Mouse (Mus musculus) hindbrain, embryonic 11.5 days (tissue): ENCODE measurements around the gene Tspan32. TPM values are rescaled to one million over a fixed set of nuclear protein-coding genes. Genes with fewer than 3 reads are reported as not detected.

Experiments used
- ATAC-seq: fragments of 200-750 bp; cut with Nextera tagmentation; 2 replicates; pipeline ENCODE4 v1.8.0; 2017; ENCODE audit warnings: mild to moderate bottlenecking, moderate TSS enrichment, moderate library complexity; ENCODE audit not compliant: low FRiP score
- DNase-seq: peaks from one replicate; pipeline ENCODE4 v3.0.0-alpha.2; 2015; ENCODE audit warnings: low spot score
- H3K27ac ChIP-seq: fragments of 300-500 bp; sonication (generic); 2 replicates; pipeline ENCODE4 v1.5.1; 2014; ENCODE audit warnings: mild to moderate bottlenecking, low read depth, low read length
- H3K27me3 ChIP-seq: fragments of 300-500 bp; sonication (generic); 2 replicates; pipeline ENCODE4 v1.6.1; 2014; ENCODE audit warnings: mild to moderate bottlenecking, low read length, moderate library complexity, mixed read lengths; ENCODE audit not compliant: control insufficient read depth, insufficient read depth
- H3K36me3 ChIP-seq: fragments of 300-500 bp; sonication (generic); 2 replicates; pipeline ENCODE4 v1.6.1; 2014; ENCODE audit warnings: mild to moderate bottlenecking, low read length, moderate library complexity, mixed read lengths; ENCODE audit not compliant: control insufficient read depth, insufficient read depth
- H3K4me1 ChIP-seq: fragments of 300-500 bp; sonication (generic); replicated peaks from 2 replicates; pipeline ENCODE4 v1.6.1; 2014; ENCODE audit warnings: low read length, mixed read lengths; ENCODE audit not compliant: control insufficient read depth, insufficient read depth
- H3K4me2 ChIP-seq: fragments of 300-500 bp; sonication (generic); replicated peaks from 2 replicates; pipeline ENCODE4 v1.6.1; 2014; ENCODE audit warnings: mild to moderate bottlenecking, low read depth, low read length
- H3K4me3 ChIP-seq: fragments of 300-500 bp; sonication (generic); 2 replicates; pipeline ENCODE4 v1.5.1; 2014; ENCODE audit warnings: low read depth, low read length
- H3K9ac ChIP-seq: fragments of 300-500 bp; sonication (generic); 2 replicates; pipeline ENCODE4 v1.6.1; 2014; ENCODE audit warnings: low read depth, low read length
- H3K9me3 ChIP-seq: fragments of 300-500 bp; sonication (generic); 2 replicates; pipeline ENCODE4 v1.6.1; 2016; ENCODE audit warnings: low read length; ENCODE audit not compliant: control insufficient read depth
- WGBS: fragments of 180-500 bp; shearing (Covaris S2); extraction: QIAGEN DNeasy Blood & Tissue Kit; methylation state at CpG from one replicate; pipeline ENCODE4 v1.1.7; 2014; 5-methylcytosine and 5-hydroxymethylcytosine counted together
- polyA plus RNA-seq: library from polyadenylated mRNA; unstranded; fragments of >200 nt; fragmentation: Nextera tagmentation; extraction: Ambion mirVana; gene quantifications from 2 replicates; pipeline ENCODE4 v1.2.1, GENCODE M21; 2014

Gene Tspan32
- polyA plus RNA-seq, 1 experiment from 2014 or later = 8.3 TPM

DNA sequence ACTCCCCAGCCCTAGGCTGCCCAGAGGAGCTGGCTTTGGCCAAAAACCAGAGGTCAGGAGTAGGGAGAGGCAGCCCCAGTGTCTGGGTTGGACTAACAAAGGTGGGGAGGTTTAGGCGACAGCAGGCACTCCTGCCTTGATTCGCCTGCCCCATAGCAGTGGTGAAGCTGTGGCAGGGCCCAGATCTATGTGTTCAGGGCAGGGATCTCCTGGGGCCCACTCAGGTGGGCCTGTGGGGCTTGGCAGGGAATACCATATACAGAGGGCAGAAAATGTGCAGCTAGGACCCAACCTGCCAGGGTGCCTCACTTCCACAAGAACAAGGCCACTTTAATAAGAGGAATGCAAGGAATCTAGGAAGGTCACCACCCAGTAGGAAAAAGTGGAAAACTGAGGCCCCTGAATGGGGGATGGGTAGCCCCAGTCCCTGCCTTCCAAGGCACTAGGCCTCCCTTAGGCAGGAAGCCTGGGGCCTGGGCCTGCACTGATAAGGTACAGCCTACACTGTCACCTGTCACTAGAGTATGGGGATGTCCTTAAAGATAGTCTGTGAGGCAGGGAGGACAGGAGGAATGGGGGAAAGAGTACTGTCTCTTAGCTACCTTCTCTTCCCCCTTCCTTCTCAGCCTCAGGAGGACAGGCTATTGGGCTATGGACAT, 1.4 kb downstream of the Tspan32 start:
- Histone ChIP-seq H3K9me3 (no peaks in the 10 kb centered on the region), H3K27ac (no peak overlapping the region), H3K9ac (no peak overlapping the region), H3K27me3 (no peaks in the 10 kb centered on the region), H3K4me2 (no peak overlapping the region), H3K4me1 (no peaks in the 10 kb centered on the region; the same call in 1 of the 2 replicates), H3K36me3 (no peaks in the 10 kb centered on the region), H3K4me3 (no peak overlapping the region)
- WGBS = 78% methylated on average over 2 of the region's 2 CpGs
- no peak for ATAC-seq
- DNase-seq = no peak

DNA sequence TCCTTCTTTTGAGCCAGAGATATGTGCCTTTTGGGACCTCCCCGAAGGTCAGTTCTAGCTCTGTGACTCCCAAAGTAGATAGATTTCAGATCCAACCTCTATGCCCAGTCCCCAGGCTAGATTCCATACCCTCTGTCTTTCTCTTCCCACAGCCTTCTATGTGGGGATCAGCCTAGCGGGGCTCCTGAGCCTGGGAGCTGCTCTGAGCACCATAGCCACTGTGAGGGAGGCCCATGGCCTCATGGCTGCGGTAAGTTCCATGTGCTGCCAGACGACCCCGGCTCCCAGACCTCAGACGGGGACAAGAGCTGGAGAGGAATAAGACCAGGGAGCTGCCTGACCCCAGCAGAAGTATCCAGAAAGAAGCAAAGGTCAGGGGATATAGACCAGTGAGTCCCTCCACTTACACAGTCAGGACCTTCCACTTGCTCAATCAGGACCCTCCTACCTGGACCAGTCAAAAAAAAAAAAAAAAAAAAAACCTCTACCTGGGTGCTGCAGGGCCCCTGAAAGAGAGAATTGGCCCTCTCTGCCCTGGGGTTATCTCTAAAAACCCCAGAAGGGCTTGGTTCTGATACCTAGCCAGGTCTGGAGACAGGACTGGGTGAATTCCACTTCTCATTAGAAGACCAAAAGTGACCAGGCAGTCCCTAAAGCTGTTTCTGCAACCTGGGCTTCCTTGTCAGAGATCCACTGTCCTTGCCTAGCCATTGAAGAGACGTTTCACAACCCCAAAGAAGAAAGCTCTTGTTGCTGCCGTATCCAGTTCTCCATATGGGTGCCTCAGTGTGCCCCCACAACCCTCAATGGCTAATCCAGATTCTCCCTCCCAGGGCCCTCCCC, 2.1 kb downstream of the Tspan32 start:
- Histone ChIP-seq H3K27ac (no peak overlapping the region), H3K4me3 (no peak overlapping the region)
- ATAC-seq = no peak

DNA sequence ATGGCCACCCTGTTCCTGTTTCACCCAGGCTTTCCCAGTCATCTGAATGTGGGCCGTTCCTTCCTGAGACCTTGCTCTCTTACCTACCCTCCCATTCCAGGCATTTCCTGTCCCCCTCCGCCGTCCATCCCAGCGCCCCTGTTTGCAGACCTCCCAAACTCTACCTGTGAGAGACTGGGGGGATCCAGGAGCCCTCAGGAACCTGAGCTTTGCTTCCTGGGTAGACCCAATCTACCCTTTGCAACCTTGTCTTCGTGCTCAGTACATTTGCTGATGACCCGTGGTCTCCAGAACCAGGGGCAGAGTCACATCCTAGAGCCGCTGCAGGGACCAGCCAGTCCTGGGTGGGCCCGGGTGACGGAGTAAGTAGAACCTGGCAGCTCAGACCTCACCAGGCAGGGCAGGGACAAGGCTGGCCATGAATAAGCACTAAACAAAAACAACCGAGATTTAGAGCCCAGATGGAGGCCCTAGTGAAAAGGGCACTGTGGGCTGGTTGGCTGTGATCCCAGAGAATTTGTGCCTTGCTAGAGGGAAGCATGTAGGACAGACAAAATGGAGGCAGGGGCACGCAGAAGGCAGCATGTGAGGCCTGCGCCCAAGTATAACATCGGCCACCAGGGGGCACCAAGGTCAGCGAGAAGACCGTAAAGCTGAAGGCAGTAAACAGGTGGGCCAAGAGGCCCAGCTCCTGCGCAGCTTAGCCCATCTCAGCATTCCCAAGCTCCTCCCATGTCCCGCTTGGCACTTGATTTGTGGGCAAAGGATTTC, 2.9 kb downstream of the Tspan32 start:
- H3K4me1 ChIP-seq = no peaks in the 10 kb centered on the region; the same call in none of the 2 replicates
- peak overlapping the region; percentile 23; the same call in 1 of the 2 replicates for H3K9ac ChIP-seq
- ATAC-seq = peak; percentile 73
- DNase-seq = peak; percentile 94
- no peaks in the 10 kb centered on the region for H3K9me3 ChIP-seq
- 46% methylated on average over 17 of the region's 17 CpGs for WGBS
- H3K4me2 ChIP-seq = no peak overlapping the region
- no peaks in the 10 kb centered on the region for H3K27me3 ChIP-seq
- H3K4me3 ChIP-seq = no peak overlapping the region
- H3K27ac ChIP-seq = no peak overlapping the region
- no peaks in the 10 kb centered on the region for H3K36me3 ChIP-seq

More for the DNA sequence above, 2.1 kb downstream of the Tspan32 start:
- WGBS = 87% methylated on average over 8 of the region's 8 CpGs
- no peaks in the 10 kb centered on the region for H3K36me3 ChIP-seq
- H3K27me3 ChIP-seq = no peaks in the 10 kb centered on the region
- H3K4me1 ChIP-seq = no peaks in the 10 kb centered on the region; the same call in 1 of the 2 replicates
- DNase-seq = no peak
- H3K9me3 ChIP-seq = no peaks in the 10 kb centered on the region
- no peak overlapping the region for H3K4me2 ChIP-seq
- H3K9ac ChIP-seq = no peak overlapping the region

DNA sequence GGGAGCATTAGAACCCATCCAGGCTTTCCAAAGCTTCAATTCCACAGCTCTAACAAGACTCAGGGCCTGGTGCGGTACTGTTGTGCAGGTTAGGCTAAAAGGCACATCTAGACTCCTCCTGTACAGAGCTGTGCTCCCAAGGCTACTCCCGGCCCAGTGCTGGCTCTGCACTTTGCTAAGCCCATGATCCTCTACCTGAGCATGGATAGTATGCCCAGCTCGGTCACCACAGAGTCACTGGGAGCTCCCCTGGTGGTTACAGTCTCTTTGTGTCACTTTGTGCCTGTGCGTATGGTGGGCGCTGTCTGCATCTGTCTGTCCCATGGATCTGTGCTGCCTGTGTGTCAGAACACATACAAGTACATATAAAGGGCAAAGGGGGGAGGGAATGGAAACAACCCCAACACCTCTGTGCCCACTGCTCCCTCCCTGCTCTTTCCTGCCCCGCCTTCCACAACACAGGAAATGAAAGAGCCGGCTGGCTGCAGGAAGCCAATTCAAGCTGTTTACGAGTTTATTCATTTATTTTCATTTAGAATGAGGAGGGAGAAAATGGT, 3.6 kb downstream of the Tspan32 start:
- no peaks in the 10 kb centered on the region for H3K9me3 ChIP-seq
- DNase-seq (no peak), ATAC-seq (peak; percentile 33; the same call in 1 of the 2 replicates)
- H3K27ac ChIP-seq = peak overlapping the region; percentile 52; the same call in 1 of the 2 replicates
- H3K4me1 ChIP-seq = no peaks in the 10 kb centered on the region; the same call in none of the 2 replicates
- 62% methylated on average over 8 of the region's 8 CpGs for WGBS
- H3K9ac ChIP-seq = no peak overlapping the region
- H3K36me3 ChIP-seq = no peaks in the 10 kb centered on the region
- H3K4me3 ChIP-seq = no peak overlapping the region
- H3K4me2 ChIP-seq = no peak overlapping the region
- H3K27me3 ChIP-seq = no peaks in the 10 kb centered on the region

DNA sequence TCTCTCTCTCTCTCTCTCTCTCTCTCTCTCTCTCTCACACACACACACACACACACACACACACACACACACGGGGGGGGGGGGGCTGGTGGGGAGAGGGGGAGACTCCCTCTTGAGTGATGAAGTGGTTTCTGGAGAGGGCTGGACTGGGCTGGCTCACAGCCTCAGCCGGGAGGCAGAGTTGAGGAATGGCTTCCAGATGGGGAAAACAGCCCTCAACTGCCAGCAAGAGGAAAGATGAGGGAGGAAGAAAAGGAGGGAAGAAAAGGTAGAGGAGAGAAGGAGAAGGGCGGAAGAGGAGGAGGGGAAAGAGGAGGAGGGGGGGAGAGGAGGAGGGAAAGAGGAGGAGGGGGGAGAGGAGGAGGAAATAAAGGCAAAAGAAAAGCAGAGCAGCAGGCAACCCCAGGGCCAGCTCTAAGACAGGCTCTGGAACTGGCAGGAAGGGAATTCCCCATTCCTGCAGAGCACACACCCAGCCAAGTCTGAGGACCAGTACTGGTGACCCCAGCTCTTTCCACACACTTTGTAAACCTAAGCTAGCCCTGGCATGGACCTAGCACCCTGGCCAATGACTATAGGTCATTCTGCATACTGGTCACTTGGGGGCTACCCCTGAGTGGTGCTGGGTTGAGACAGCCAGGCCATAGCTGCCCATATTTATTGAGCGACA, 4.3 kb downstream of the Tspan32 start:
- ATAC-seq = no peak
- Histone ChIP-seq H3K4me1 (no peaks in the 10 kb centered on the region; the same call in none of the 2 replicates), H3K27ac (no peak overlapping the region; the same call in 1 of the 2 replicates)

DNA sequence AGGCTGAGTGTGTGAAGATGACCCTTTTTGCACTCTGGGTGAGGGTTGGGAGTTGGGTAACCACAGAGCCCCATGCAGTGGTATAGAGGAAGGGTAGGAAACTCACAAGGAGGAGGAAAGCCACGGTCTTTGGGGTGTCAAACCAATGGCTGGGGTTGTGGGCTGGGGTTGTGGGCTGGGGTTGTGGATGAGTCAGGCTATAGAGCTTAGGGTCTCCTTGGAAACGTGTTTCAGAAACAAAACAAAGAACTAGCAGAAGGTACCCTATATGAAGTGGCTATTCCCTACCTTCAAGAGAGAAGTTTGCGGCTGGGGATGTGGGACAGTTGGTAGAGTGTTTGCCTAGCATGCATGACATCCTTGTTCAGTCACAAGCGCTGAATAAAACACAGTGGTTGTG, 5.2 kb downstream of the Tspan32 start:
- H3K36me3 ChIP-seq = no peaks in the 10 kb centered on the region
- H3K4me2 ChIP-seq = no peak overlapping the region
- ATAC-seq (no peak), DNase-seq (no peak)
- no peak overlapping the region for H3K27ac ChIP-seq
- H3K9ac ChIP-seq = no peak overlapping the region
- no peaks in the 10 kb centered on the region; the same call in none of the 2 replicates for H3K4me1 ChIP-seq
- H3K27me3 ChIP-seq = no peaks in the 10 kb centered on the region
- no peaks in the 10 kb centered on the region for H3K9me3 ChIP-seq
- 85% methylated on average over 4 of the region's 4 CpGs for WGBS
- H3K4me3 ChIP-seq = no peak overlapping the region

More for the DNA sequence above, 4.3 kb downstream of the Tspan32 start:
- Histone ChIP-seq H3K9ac (no peak overlapping the region), H3K36me3 (no peaks in the 10 kb centered on the region), H3K27me3 (no peaks in the 10 kb centered on the region), H3K4me2 (no peak overlapping the region), H3K9me3 (no peaks in the 10 kb centered on the region), H3K4me3 (no peak overlapping the region)
- WGBS = 53% methylated on average over 3 of the region's 4 CpGs
- DNase-seq = peak; percentile 10

DNA sequence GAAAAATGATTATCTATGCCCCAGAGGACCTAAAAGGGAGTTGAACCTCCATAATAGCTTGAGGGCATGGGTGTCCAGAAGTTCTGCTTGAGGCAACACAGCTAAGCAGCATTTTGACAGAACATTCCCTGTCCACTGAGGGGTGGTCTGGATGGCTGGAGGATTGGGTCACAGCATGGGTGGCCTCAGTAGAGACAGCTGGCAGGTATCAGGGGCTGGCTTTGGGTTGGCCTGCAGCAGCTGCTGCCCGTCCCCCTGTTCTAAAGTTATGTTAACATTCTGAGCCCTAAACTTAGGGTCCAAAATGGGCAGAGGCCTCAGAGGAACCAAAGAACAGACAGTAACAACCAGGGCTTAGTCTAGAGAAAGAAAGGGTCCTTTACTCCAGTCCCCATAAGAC, 6.4 kb downstream of the Tspan32 start:
- Histone ChIP-seq H3K27me3 (no peaks in the 10 kb centered on the region), H3K27ac (no peak overlapping the region), H3K9ac (no peak overlapping the region), H3K36me3 (no peaks in the 10 kb centered on the region), H3K9me3 (no peaks in the 10 kb centered on the region), H3K4me1 (no peaks in the 10 kb centered on the region; the same call in none of the 2 replicates), H3K4me2 (no peak overlapping the region), H3K4me3 (no peak overlapping the region)
- ATAC-seq = no peak
- 89% methylated on average over 1 of the region's 1 CpGs for WGBS
- DNase-seq = no peak
